Mouse (Mus musculus) embryo, embryonic 9.5 days (tissue): ENCODE results near the gene Atf7ip.

ENCODE experiments used
- DNase-seq: peaks from one replicate; pipeline ENCODE4 v3.0.0-alpha.2; 2017; ENCODE audit errors: extremely low spot score

Gene Atf7ip

DNA sequence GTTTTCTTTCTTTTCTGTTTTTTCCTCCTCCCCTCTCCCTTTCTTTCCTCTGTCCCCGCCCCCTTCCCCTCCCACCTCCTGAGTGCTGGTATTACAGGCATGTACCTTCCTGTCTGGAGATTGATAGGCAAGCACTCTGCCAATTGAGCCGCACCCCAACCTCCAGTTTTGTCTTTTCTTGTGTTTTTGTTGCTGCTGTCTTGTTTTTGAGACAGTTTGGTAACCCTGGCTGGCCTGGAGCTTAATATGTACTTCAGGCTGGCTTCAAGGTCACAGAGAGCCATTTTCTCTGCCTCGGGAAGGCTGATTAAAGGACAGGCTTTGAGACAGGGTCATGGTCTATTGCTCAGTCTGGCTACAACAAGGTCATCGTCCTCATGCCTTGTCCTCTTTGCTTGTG lies 18.8 kb downstream of the Atf7ip start:
- DNase-seq, result no peak

DNA sequence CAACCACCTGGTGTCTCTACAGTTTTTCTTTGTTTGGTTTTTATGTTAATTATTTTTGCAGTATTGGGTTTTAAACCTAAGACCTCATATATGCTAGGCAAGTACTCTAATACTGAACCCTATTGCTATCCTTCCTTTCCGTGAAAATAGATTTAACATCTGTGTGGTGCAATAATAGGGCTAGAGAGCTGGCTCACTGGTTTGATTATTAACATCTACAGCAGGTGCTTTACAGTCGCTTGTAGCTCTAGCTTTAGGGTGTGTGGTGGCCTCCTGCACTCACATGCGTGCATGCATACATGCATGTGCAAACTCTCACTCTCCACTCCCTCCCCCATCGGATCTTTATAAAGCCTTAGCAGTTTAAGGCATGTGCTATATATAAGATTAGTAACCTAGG lies 19.6 kb downstream of the Atf7ip start:
- DNase-seq, result no peak

DNA sequence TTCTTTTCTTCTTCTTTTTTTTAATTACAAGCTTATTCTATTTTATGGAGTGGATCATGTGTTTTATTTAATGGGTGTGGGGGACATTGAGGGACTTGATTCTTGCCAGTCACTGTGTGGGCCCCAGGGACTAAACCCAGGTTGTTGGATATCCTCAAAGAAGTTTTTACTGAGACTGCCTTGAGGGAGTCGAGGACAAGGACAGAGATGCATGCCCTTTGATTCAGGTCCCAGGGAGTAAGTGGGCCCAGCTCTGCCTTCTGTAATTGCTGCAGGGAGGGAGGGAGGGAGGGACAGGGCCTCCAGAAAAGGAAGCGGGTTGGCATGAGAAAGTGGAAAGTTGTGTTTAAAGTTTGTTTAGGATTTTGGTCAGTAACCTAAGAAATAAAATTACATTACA lies 23.2 kb downstream of the Atf7ip start:
- DNase-seq, result no peak

DNA sequence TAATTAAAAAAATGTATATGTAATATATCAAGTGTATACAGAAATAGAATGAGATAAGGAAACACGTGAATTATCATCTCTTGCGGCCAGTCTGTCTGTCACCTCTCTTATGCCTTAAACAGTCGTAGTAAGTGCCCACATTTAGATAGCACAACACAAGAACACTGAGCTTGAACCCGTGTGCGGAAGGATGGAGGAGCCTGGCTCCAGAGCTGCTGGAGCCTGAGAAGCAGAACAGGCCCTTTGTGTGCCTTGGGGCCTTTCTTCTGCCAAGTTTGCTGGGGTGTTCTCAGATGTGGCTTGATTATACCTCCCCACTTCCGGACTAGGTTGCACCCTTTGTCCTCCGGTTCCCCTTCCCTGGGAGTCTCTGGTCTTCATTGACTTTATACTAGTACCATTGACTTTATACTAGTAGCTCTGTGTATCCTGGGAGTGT lies 25.8 kb downstream of the Atf7ip start:
- no peak for DNase-seq

DNA sequence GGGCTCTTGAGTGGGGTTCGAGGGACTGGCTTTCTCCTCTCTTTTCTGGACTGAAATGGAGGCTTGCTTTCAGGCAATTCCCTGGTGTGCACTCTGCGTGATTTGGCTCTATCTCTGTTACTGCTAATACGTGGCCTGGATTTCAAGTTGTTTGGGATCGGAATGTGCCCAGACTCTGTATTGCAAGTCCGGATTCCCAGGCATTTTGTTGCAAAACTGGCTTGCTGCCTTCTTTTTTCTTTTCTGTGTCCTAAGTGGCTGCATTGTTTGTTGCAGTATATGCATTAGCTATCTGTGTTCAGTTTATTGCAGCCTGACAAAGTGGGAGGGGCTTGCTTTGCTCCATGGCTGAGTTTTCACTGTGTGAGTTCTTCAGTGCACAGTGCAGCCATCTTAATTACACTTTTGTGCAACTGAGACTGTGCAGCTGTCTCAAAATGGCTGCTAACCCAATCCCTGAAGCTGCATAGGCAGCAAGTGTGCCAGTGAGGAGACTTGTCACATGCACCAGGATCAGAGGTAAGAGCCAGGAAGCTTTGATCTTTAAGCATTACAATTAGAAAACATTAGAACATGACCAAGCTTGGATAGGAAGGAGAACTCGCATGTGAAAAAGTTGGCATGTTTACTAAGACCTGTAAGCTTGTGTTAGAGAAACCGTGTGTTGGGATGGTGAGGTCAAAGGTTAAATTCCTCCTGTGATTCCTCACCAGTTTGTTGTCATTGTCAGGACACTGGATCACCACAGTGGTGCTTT lies 26.7 kb downstream of the Atf7ip start:
- DNase-seq, result peak; percentile 88

DNA sequence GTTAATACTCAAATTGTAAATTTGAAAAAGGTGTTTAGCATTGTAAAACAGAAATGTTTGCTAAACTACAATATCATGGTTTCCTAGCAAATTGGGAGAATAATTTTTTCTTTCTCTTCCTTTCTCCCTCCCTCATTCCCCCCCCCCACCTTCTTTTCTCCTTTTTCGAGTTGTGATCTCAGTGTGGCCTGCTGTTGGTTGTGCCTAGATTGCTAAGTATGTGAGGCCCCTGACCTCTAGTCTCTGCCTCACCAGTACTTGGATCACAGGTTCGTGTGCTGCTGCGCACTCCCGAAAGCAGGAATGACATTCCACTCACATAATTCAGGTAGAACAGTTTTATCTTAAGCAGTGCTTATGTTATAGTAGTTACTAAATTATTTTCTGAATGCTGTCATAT lies 27.8 kb downstream of the Atf7ip start:
- no peak for DNase-seq

DNA sequence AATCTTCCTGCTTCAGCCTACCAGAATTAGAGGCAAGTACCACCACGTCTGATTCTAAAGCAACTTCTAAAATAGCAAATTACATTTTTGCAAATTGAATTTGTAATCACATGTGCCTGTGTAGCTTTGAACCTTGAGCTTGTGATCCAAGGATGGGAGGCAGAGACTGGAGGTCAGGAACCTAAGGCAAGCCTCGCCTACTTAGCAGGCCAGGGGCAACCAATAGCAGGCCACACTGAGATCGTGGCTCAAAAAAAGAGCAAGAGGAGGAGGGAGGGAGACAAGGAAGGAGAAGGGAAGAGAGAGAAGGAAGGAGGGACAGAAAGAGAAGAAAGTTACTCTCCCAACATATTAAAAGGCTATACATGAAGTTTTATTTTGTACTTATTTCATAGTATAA lies 28.5 kb downstream of the Atf7ip start:
- no peak for DNase-seq

DNA sequence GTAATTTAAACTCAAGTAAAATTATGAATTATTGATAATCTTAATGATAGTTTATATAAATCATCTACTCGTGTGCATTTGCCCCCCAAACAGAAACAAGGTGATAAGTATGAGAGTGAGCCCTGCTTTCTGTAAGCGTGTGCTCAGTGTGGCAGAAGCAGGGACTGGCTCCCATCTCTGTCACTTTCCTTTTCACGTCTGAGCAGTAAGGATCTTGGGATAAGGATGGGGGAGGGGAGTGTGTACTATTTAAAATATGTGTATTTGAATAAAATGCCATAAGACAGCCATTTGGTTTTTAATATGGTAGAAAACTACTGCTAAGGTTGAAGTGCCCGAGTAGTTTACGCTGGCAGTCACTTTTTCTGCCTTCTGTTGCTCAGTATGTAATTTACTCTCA lies 29.2 kb downstream of the Atf7ip start:
- no peak for DNase-seq

DNA sequence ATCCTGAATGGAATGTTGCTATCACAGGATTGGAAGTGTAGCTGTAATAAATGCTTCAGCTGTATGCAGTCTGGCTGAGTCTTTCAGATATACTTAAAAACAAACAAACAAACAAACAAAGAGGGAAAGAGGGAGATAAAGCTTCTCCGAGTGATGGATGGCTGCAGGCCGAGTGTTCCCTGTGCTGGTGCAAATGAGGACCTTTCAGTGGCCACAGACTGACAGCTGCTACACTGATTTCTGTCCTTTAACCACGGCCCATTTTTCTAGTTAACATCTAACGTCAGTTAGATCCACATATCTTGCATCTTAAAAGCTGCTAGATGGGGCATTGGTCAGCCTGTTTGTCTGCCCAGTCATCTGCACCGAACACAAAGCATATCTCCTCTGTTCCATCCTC lies 30.2 kb downstream of the Atf7ip start:
- DNase-seq, result no peak

DNA sequence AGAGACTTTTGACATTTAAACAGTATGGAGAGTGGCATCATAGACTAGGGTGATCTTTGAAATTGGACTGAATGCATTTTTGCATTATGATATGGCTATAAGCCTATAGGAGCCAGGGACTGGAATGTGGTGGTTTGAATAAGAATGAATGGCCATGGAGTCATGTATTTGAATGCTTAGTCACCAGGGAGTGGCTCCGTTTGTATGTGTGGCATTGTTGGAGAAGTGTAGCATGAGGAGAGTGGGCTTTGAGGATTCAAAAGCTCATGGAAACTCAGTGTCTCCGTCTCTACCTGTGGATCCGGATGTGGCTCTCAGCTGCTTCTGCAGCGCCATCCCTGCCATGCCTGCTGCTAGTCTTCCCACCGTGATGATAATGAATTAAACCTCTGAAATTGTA lies 35.4 kb downstream of the Atf7ip start:
- no peak for DNase-seq

DNA sequence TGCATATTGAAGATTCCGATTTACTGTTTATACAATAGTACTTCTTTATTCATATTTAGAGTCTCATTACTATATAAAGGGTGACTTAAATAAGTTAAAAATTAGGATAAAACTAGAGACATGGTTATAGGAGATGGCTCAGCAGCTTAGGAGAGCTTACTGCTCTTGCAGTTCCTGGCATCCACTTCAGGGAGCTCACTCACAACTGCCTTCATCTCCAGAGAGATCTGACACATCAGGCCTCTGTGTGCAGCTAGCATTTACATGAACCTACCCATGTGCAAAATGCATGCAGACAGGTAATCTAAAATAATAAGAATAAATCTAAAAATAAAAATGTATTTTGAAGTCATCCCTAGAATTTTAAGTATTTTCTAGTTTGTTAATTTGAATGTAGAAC lies 36.1 kb downstream of the Atf7ip start:
- DNase-seq, result no peak

DNA sequence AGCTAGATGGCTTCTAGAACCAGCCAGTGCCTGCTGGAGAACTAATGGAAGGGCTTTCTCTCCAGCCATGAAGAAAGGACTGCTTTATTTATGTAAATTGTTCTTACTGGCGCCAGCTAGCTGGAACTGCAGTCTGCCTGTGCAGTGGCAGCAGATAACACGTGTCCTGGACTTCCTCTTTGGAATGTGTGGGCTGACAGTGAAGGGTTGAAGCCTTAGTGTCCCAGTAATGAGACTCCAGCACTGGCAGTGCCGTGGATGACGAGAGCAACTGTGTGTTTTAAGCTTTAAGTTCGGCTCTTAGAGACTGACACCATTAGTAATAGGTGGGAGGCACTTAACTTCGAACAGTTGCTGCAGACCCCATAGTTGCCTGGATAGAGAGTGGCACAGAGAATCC lies 37.2 kb downstream of the Atf7ip start:
- peak; percentile 65 for DNase-seq

DNA sequence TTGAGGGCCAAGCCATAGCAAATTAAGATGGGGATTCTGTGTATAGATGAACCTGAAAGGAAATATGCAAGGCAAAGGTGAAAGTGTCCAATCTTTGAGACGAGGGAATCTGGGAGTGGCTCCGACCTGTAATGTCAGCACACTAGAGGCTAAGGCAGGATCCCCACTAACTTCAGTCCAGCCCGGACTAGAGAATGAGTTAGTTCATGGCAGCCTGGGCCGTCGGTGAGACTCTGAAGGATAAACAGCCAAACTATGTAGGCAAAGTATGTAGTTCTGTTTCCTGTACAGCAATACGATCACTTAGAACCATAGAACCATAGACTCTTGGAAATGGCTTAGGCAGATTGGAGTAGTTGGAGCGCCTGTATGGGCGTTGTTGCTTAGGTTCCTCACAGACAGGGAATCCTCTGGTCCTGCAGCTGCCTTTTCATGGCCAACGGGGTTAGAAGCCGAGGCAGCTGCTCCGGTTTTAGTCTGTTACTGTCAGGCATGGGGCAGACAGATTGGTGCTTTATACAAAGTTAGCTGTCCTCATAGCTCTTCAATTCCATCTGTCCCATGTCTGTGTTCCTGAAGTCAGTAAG lies 39.4 kb downstream of the Atf7ip start:
- DNase-seq, result no peak

DNA sequence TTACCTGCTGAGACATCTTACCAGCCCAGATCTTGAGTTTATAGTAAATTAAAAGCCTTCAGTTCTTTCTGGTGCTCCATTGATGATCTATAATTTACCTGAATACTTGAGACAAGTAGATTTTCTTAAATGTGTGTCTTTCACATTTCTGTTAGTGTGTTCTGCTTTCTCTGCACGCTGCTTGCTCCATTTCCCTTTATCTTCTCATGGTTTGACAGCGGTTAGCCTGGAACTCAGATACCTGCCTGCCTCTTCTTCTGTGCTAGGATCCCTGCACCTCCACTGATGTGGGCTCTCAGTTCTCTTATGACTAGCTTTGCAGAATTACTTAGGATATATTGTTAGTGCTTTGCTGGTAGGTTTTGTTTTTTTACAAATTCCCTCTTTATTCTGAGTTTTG lies 40.3 kb downstream of the Atf7ip start:
- DNase-seq, result no peak

DNA sequence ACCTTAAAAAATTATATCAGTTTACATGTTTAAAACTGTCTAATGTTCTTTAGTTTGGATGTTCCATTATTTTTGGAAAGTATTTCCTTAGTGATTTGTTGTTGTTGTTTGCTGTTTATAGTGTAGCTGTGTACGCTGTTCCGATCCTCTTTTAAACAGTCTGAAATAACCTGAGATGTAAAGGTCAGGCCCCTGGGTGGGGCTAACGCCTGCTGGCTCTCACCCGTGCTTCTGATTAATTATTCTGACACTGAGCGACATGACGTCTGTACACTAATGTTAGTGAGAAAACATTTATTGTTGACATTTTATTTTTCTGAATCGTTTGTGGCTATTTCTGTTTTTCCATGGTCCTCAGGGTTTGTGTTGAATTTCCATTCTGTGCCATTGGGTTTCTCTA lies 41.0 kb downstream of the Atf7ip start:
- DNase-seq, result no peak

DNA sequence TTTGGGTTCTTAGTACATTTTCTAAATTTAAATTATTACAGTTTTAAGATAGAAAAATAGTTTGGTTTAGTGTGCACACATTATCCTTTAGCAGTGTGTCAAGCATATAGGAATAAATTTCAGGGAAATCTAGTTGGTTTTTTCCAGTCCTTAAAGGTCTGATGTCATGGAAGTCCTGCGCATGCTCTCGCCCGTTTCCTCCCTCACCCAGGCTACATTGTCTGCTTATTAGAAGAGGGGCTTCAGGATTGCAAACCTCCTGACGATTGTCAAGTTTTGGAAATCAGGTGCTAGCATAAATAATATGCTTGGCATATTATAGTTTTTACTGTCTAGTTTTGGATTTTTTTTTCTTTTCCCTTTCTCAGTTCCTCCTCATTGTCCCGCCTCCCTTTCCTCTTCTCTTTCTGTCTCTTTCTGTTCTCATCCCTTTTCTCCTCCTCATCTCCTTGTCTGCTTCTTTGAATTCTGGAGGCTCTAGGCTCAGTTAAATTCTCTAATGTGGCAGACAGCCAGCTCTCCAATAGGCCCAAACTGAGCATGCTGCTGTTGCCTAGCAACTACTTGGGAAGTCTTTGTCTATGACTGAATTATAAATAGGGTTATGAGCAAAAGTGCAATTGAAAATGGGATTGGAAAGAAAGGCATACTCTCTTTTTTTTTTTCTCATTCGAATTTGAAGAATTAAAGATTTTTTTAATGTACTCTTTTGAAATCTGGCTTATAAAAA lies 42.2 kb downstream of the Atf7ip start:
- DNase-seq, result no peak

DNA sequence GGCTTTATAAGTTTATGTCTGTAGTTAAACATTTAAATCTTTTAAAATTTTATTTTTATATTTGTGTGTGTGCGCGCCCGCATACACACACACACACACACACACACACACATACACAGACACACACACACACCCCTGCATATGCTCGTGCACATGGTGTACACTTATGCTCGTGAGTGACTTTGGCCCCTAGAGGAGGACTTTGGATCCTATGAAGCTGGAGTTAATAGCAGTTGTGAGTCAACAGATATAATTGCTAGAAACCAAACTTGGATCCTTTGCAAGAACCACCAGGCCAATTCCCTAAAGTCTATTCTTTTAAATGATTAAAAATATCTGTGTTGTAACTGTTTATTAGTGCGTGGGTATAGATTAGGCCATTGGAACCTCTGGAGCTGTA lies 42.8 kb downstream of the Atf7ip start:
- no peak for DNase-seq

DNA sequence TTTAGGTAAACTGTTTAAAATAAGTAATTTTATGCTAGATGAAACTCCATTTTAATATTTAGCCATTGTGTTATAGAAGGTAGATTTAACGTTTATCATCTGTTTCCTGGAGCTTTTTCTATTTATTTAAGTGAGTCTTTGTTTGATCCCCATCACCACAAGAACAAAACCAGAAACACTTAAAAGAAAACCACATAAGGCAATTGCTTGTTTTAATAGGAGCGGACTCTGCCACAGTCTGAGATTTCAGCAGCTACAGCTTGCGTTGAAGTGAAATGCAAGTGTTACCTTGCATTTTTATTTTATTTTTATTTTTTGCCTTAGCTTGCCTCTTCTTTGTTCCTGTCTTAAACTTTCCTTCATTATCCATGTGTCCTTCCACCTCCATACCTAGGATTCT lies 43.6 kb downstream of the Atf7ip start:
- no peak for DNase-seq

DNA sequence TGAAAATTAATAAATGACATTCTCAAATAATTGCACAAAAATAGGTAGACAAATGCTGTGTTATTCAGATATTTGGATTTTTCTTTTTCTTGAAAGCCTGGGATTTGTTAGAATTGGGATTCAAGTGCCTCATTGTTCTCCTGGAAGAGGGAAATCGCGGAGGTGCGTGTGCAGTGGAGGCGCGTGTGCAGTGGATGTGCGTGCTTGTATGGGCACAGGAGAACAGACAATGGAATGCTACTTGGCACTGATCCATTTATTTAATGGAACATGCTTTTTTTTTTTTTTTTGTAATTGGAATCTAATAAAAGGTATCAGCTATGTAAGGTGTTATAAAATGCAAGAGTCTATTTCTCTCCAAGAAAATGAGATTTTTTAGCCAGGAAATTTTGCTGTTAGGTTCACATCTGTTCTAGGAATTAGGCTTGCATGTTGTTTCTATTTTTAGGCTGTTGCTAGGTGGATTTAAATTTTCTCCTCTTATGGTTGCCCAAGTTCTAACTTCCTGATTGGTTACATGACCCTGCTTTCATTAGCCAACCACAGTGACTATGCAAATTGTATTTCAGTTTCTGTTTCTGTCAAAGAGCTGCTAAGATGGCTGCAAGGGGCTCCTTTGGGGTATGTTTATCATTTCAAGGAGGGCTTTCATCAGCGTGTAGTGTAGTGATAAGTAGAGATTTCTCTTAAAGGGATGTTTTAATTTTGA lies 44.8 kb downstream of the Atf7ip start:
- no peak for DNase-seq

DNA sequence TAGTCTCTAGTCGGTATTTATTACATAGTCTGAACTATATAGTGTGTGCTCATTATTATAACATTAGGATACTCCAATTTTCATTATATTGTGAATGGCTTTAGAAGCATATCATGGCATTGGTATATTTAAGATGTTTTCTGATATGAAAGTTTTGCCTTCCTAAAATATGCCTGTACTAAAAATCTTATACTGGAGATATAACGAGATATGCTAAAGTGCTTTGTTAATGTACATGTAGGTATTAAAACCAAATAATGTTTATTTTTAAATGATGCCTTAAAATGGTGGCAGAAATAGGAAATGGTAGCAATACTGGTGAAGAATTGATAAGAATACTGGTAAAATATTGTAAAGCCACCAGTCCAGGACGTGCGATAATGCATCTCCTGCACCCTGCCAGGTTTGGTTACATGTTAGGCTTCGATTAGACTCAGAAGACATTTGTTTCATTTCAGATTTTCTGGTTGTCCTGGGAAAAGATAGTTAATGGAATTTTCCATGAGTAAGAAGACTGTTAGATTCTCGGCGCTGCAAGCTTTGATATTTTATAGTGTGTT lies 45.7 kb downstream of the Atf7ip start:
- DNase-seq, result no peak

DNA sequence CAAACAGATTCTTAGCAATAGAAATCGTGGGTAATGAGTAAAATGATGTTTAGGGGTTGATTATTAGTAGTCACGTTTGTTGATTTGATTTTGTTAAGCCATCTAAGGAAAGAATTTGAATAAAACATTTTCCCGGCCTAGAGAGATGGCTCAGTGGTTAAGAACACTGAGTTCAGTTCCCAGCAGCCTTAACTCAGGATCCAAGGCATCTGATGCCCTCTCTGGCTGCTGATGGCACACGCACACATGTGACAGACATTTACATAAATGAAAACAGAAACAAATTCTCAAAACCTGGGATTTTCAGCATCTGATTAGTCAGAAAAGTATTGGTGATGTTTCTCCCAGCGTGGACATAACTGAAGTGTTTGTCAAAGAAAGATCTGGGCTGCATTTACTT lies 47.2 kb downstream of the Atf7ip start:
- DNase-seq, result no peak
